Mouse (Mus musculus) limb, embryonic 12.5 days (tissue): ENCODE measurements around the gene Triml2. TPM values are rescaled to one million over a fixed set of nuclear protein-coding genes. Genes with fewer than 3 reads are reported as not detected.

Experiments used
- ATAC-seq: fragments of 200-750 bp; cut with Nextera tagmentation; 2 replicates; pipeline ENCODE4 v1.8.0; 2017; ENCODE audit warnings: low read depth, moderate TSS enrichment; ENCODE audit not compliant: insufficient number of reproducible peaks, insufficient read depth, low FRiP score, low TSS enrichment
- H3K27ac ChIP-seq: fragments of 300-500 bp; sonication (generic); 2 replicates; pipeline ENCODE4 v1.5.1; 2016; ENCODE audit warnings: mild to moderate bottlenecking, moderate library complexity
- H3K27me3 ChIP-seq: fragments of 300-500 bp; sonication (generic); 2 replicates; pipeline ENCODE4 v1.6.1; 2016; ENCODE audit warnings: mild to moderate bottlenecking, moderate library complexity
- H3K36me3 ChIP-seq: fragments of 300-500 bp; sonication (generic); 2 replicates; pipeline ENCODE4 v1.6.1; 2016; ENCODE audit warnings: mild to moderate bottlenecking, moderate library complexity
- H3K4me1 ChIP-seq: fragments of 300-500 bp; sonication (generic); replicated peaks from 2 replicates; pipeline ENCODE4 v1.6.1; 2016
- H3K4me2 ChIP-seq: fragments of 300-500 bp; sonication (generic); 2 replicates; pipeline ENCODE4 v1.6.1; 2016; ENCODE audit warnings: mild to moderate bottlenecking, moderate library complexity
- H3K4me3 ChIP-seq: fragments of 300-500 bp; sonication (generic); replicated peaks from 2 replicates; pipeline ENCODE4 v1.5.1; 2016; ENCODE audit warnings: mild to moderate bottlenecking
- H3K9ac ChIP-seq: fragments of 300-500 bp; sonication (generic); replicated peaks from 2 replicates; pipeline ENCODE4 v1.6.1; 2016; ENCODE audit warnings: mild to moderate bottlenecking, moderate library complexity
- H3K9me3 ChIP-seq: fragments of 300-500 bp; sonication (generic); 2 replicates; pipeline ENCODE4 v1.6.1; 2016; ENCODE audit warnings: mild to moderate bottlenecking, moderate library complexity
- WGBS: fragments of 180-500 bp; shearing (Covaris S2); methylation state at CpG from one replicate; pipeline ENCODE4 v1.1.7; 2016; 5-methylcytosine and 5-hydroxymethylcytosine counted together
- polyA plus RNA-seq: library from polyadenylated mRNA; unstranded; fragments of >200 nt; fragmentation: Nextera tagmentation; extraction: Ambion mirVana; gene quantifications from 2 replicates; pipeline ENCODE4 v1.2.1, GENCODE M21; 2016

Gene Triml2
- polyA plus RNA-seq, 1 experiment from 2014 or later = not detected

- Histone ChIP-seq H3K36me3 (no peaks in the 10 kb centered on the region), H3K9ac (no peak overlapping the region)
Observed at GRCm38 (mm10) chr8:43215554-43215953, 35.2 kb downstream of the Triml2 start.

GRCm38 (mm10) chr8:43243326-43243725 is 63.0 kb downstream of the Triml2 start:
- Histone ChIP-seq H3K4me3 (no peak overlapping the region), H3K27ac (no peak overlapping the region), H3K27me3 (no peaks in the 10 kb centered on the region), H3K36me3 (no peaks in the 10 kb centered on the region), H3K9ac (no peak overlapping the region), H3K4me2 (no peak overlapping the region), H3K9me3 (no peaks in the 10 kb centered on the region), H3K4me1 (no peaks in the 10 kb centered on the region)
- WGBS = 89% methylated on average over 3 of the region's 3 CpGs
- no peak for ATAC-seq

More at GRCm38 (mm10) chr8:43215554-43215953, 35.2 kb downstream of the Triml2 start:
- H3K27me3 ChIP-seq = no peaks in the 10 kb centered on the region
- H3K27ac ChIP-seq = no peak overlapping the region
- no peaks in the 10 kb centered on the region for H3K9me3 ChIP-seq
- no peak for ATAC-seq
- H3K4me1 ChIP-seq = peaks cover 6% of the 10 kb centered on the region; the same call in 1 of the 2 replicates
- H3K4me3 ChIP-seq = no peak overlapping the region
- H3K4me2 ChIP-seq = no peak overlapping the region

Other genes starting within 250 kb of the Triml2 start
- gene Triml1, start 39.1 kb upstream of the Triml2 start, polyA plus RNA-seq = not detected in 2 replicates
- 0.11 and 0.23 TPM in 2 replicates for gene Zfp42, start 126.4 kb downstream of the Triml2 start, polyA plus RNA-seq